9 mouse cellular contexts compared by ENCODE assay signal in the genomic region with DNA sequence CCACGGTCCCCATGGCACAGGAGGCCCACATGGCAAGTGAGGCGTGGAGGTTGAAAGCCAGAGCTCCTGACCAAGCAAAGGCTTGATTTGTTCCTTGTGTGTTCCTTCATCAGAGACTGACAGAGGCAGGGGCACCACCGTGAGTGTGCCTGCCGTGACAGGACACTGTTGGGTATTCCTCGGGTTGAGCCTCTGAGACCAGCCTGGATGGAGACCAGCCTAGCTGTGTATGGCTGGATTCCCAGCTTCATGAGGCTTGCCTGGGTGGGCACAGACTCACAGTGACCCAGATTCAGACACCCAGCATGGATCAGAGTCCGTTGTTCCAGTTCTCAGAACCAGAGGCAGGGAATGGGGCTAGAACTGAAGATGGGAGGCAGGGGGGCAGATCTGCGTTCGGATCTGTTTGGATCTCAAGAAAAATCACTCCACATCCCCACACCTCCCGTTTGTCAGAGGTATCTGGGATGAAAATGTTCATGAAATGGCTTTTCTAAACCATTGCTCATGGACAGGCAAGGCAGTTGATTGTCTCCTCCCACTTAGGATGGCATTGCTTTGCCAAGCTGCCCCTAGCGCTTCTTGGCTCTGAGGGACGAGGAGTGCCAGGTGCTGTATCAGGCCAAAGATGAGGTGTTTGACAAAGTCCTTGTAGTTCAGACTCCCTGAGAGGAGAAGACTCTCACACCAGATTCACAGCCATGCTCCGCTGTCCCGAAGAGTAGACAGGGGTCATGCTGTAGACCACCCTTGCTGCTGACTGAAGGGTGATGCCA. TPM values are rescaled to one million over a fixed set of nuclear protein-coding genes. Genes with fewer than 3 reads are reported as not detected.
DNase-seq lines count a peak whose midpoint lies in the region; ATAC-seq lines count a peak whose summit lies in the region.
"Had no signal": no experiment of that assay in that cellular context is flagged by ENCODE, and none has a peak within 500 bp of the region (broad histone marks: within the 10 kb centered on the region; RNA-seq: fewer than 3 reads in every experiment).

No protein-coding gene starts in this region.

- H3K27ac ChIP-seq in heart, embryonic 15.5 days = no peak overlapping the region
- no peak overlapping the region for H3K27ac ChIP-seq in embryonic facial prominence, embryonic 14.5 days (replicated peaks; ENCODE audit: low read depth, low read length)
- no peak overlapping the region for H3K27ac ChIP-seq in neural tube, embryonic 15.5 days (replicated peaks)
- H3K27ac ChIP-seq: hindbrain, embryonic 15.5 days had no signal

- H3K36me3 ChIP-seq in heart, embryonic 15.5 days = no peaks in the 10 kb centered on the region
- peaks cover 26% of the 10 kb centered on the region for H3K36me3 ChIP-seq in megakaryocyte, embryonic 14.5 days (replicated peaks; ENCODE audit: low read length)
- no peaks in the 10 kb centered on the region for H3K36me3 ChIP-seq in embryonic facial prominence, embryonic 14.5 days (ENCODE audit: control insufficient read depth, insufficient read depth, low read length)
- no peaks in the 10 kb centered on the region for H3K36me3 ChIP-seq in neural tube, embryonic 15.5 days
- H3K36me3 ChIP-seq: hindbrain, embryonic 15.5 days had no signal

- no peaks in the 10 kb centered on the region for H3K9me3 ChIP-seq in heart, embryonic 15.5 days (replicated peaks)
- no peaks in the 10 kb centered on the region for H3K9me3 ChIP-seq in megakaryocyte, embryonic 14.5 days
- H3K9me3 ChIP-seq in embryonic facial prominence, embryonic 14.5 days (ENCODE audit: control insufficient read depth, low read length) = no peaks in the 10 kb centered on the region
- no peaks in the 10 kb centered on the region for H3K9me3 ChIP-seq in neural tube, embryonic 15.5 days (replicated peaks)
- H3K9me3 ChIP-seq: hindbrain, embryonic 15.5 days had no signal

- no peak overlapping the region for H3K9ac ChIP-seq in heart, embryonic 15.5 days
- H3K9ac ChIP-seq in embryonic facial prominence, embryonic 14.5 days (ENCODE audit: low read depth, low read length) = peak overlapping the region; percentile 79; the same call in 1 of the 2 replicates
- H3K9ac ChIP-seq in neural tube, embryonic 15.5 days (replicated peaks) = no peak overlapping the region
- H3K9ac ChIP-seq: hindbrain, embryonic 15.5 days had no signal

- peak overlapping the region; percentile 77 for H3K4me3 ChIP-seq in heart, embryonic 15.5 days
- peak overlapping the region; percentile 95 for H3K4me3 ChIP-seq in megakaryocyte, embryonic 14.5 days (replicated peaks)
- H3K4me3 ChIP-seq in embryonic facial prominence, embryonic 14.5 days (ENCODE audit: low read depth, low read length) = peak overlapping the region; percentile 62; the same call in 1 of the 2 replicates
- no peak overlapping the region for H3K4me3 ChIP-seq in neural tube, embryonic 15.5 days (replicated peaks)
- H3K4me3 ChIP-seq: hindbrain, embryonic 15.5 days had no signal

- no peak for ATAC-seq in heart, embryonic 15.5 days (replicated peaks; ENCODE audit: insufficient number of reproducible peaks, insufficient read depth, low FRiP score, low read depth)
- no peak for ATAC-seq in megakaryocyte, adult 5-6 weeks (ENCODE audit: poor library complexity, severe bottlenecking)
- no peak for ATAC-seq in embryonic facial prominence, embryonic 14.5 days (ENCODE audit: low read depth)
- no peak for ATAC-seq in neural tube, embryonic 15.5 days (ENCODE audit: low FRiP score)

- H3K4me2 ChIP-seq in heart, embryonic 15.5 days = peak overlapping the region; percentile 98; the same call in 1 of the 2 replicates
- H3K4me2 ChIP-seq in embryonic facial prominence, embryonic 14.5 days (ENCODE audit: low read depth, low read length) = 0 out of 2 replicates have a peak overlapping the region, but pooled peaks have one; percentile 93
- H3K4me2 ChIP-seq in neural tube, embryonic 15.5 days = peak overlapping the region; percentile 83; the same call in 1 of the 2 replicates

- intact Hi-C loops in left cerebral cortex, postnatal 4 days (cut with DNase I) = no loop called here

- 0 out of 2 replicates have a peak, but pooled peaks cover 6% of the 10 kb centered on the region for H3K27me3 ChIP-seq in heart, embryonic 15.5 days
- H3K27me3 ChIP-seq in megakaryocyte, embryonic 14.5 days (replicated peaks) = peaks cover 9% of the 10 kb centered on the region
- no peaks in the 10 kb centered on the region for H3K27me3 ChIP-seq in embryonic facial prominence, embryonic 14.5 days (replicated peaks; ENCODE audit: control insufficient read depth, insufficient read depth, low read length)
- H3K27me3 ChIP-seq in neural tube, embryonic 15.5 days (replicated peaks) = peaks cover 10% of the 10 kb centered on the region; the same call in 1 of the 2 replicates

- peaks cover 46% of the 10 kb centered on the region for H3K4me1 ChIP-seq in heart, embryonic 15.5 days (replicated peaks)
- H3K4me1 ChIP-seq in megakaryocyte, embryonic 14.5 days = peaks cover 89% of the 10 kb centered on the region
- H3K4me1 ChIP-seq in embryonic facial prominence, embryonic 14.5 days (ENCODE audit: control insufficient read depth, insufficient read depth, low read length) = peaks cover 13% of the 10 kb centered on the region
- H3K4me1 ChIP-seq in neural tube, embryonic 15.5 days = peaks cover 33% of the 10 kb centered on the region

- WGBS in heart, embryonic 15.5 days = 87% methylated on average over 13 of the region's 13 CpGs
- WGBS in embryonic facial prominence, embryonic 14.5 days = 83% methylated on average over 13 of the region's 13 CpGs
- WGBS in neural tube, embryonic 15.5 days = 88% methylated on average over 13 of the region's 13 CpGs

- DNase-seq in heart, adult 8-10 months (ENCODE audit: low spot score) = no peak
- no peak for DNase-seq in embryonic facial prominence, embryonic 14.5 days (ENCODE audit: low spot score)
- no peak for DNase-seq in left cerebral cortex, postnatal 4 days
- no peak for DNase-seq in urinary bladder, adult 2 months (ENCODE audit: low spot score)

RNA-seq across cellular contexts. Expression of a gene that starts 1.9 kb away (rescaled TPM):
- 4.5 and 8.4 TPM in 2 replicates for polyA plus RNA-seq in heart, embryonic 15.5 days (2015; fragmentation: Nextera tagmentation; extraction: Ambion mirVana)
- total RNA-seq in heart, adult 8-10 months (2022) = 10 to 100 TPM; 11.1 to 16.8 (median 13.5) TPM
- 18.5 and 31.9 TPM in 2 replicates for polyA plus RNA-seq in megakaryocyte, embryonic 14.5 days (2012; ENCODE audit: insufficient read depth, low replicate concordance)
- total RNA-seq in megakaryocyte, adult 5-6 weeks (2015) = 11.9 and 15.9 TPM in 2 replicates
- total RNA-seq in megakaryocyte, adult 5-6 weeks (2017) = 29.8 and 31.7 TPM in 2 replicates
- 10.2 and 11.4 TPM in 2 replicates for polyA plus RNA-seq in embryonic facial prominence, embryonic 14.5 days (2014; fragmentation: Nextera tagmentation; extraction: Ambion mirVana)
- 5.3 and 7.1 TPM in 2 replicates for polyA plus RNA-seq in neural tube, embryonic 15.5 days (2015; fragmentation: Nextera tagmentation; extraction: Ambion mirVana)
- total RNA-seq in left cerebral cortex, postnatal 4 days (2021) = 1 to 10 TPM; 5.0 to 6.3 TPM
- 22.0 and 22.1 TPM in 2 replicates for polyA plus RNA-seq in urinary bladder, adult 2 months (2012; rRNA removed)

RNA-seq across cellular contexts. Expression of a gene that starts 49.4 kb away (rescaled TPM):
- 0.20 and 1.1 TPM in 2 replicates for polyA plus RNA-seq in heart, embryonic 15.5 days (2015; fragmentation: Nextera tagmentation; extraction: Ambion mirVana)
- under 1 TPM; 0.19 to 0.69 (median 0.33) TPM for total RNA-seq in heart, adult 8-10 months (2022)
- polyA plus RNA-seq in megakaryocyte, embryonic 14.5 days (2012; ENCODE audit: insufficient read depth, low replicate concordance) = 19.8 and 124 TPM in 2 replicates
- total RNA-seq in megakaryocyte, adult 5-6 weeks (2015) = 0.62 and 0.83 TPM in 2 replicates
- total RNA-seq in megakaryocyte, adult 5-6 weeks (2017) = 1.8 and 2.2 TPM in 2 replicates
- polyA plus RNA-seq in embryonic facial prominence, embryonic 14.5 days (2014; fragmentation: Nextera tagmentation; extraction: Ambion mirVana) = 0.26 and 0.46 TPM in 2 replicates
- 0.35 and 1.8 TPM in 2 replicates for polyA plus RNA-seq in neural tube, embryonic 15.5 days (2015; fragmentation: Nextera tagmentation; extraction: Ambion mirVana)
- under 1 TPM; 0.54 to 0.66 TPM for total RNA-seq in left cerebral cortex, postnatal 4 days (2021)
- 1.6 and 2.3 TPM in 2 replicates for polyA plus RNA-seq in urinary bladder, adult 2 months (2012; rRNA removed)
